Mouse (Mus musculus) heart, adult 9 months (tissue): ENCODE measurements around the gene Trpc2.

Source experiments
- DNase-seq, 2 experiments: peaks; one replicate each; pipeline ENCODE4 v3.0.0; 2022; ENCODE audit warnings: low spot score in 2 of 2

Gene Trpc2

GRCm38 (mm10) chr7:102102696-102103095 is 19.8 kb downstream of the Trpc2 start:
- DNase-seq: no peak

- DNase-seq: no peak
Measured at GRCm38 (mm10) chr7:102103555-102103954, 20.6 kb downstream of the Trpc2 start.

GRCm38 (mm10) chr7:102104126-102104525 is 21.2 kb downstream of the Trpc2 start:
- no peak for DNase-seq

- no peak for DNase-seq
Measured at GRCm38 (mm10) chr7:102106700-102107141, 23.8 kb downstream of the Trpc2 start.

- DNase-seq: no peak
Measured at GRCm38 (mm10) chr7:102108206-102108605, 25.3 kb downstream of the Trpc2 start.

- no peak for DNase-seq
Measured at GRCm38 (mm10) chr7:102109171-102109570, 26.3 kb downstream of the Trpc2 start, which contains the start of gene Art5. Art5 (minus strand) TSS chr7:102109489.

- no peak for DNase-seq
Measured at GRCm38 (mm10) chr7:102109746-102110145, 26.8 kb downstream of the Trpc2 start.

GRCm38 (mm10) chr7:102113151-102113729 is 30.3 kb downstream of the Trpc2 start:
- no peak for DNase-seq

GRCm38 (mm10) chr7:102116579-102117331 is 33.8 kb downstream of the Trpc2 start, which contains the start of gene Chrna10:
Chrna10 (minus strand) TSS chr7:102116828.
- no peak for DNase-seq

- no peak for DNase-seq
Measured at GRCm38 (mm10) chr7:102117382-102117781, 34.5 kb downstream of the Trpc2 start.

- no peak for DNase-seq
Measured at GRCm38 (mm10) chr7:102120326-102120725, 37.4 kb downstream of the Trpc2 start.

GRCm38 (mm10) chr7:102132395-102132794 is 49.5 kb downstream of the Trpc2 start:
- DNase-seq: no peak

- peak in 1 of 2 experiments; percentile 10 for DNase-seq
Measured at GRCm38 (mm10) chr7:102137464-102137863, 54.5 kb downstream of the Trpc2 start.

- no peak for DNase-seq
Measured at GRCm38 (mm10) chr7:102137898-102138297, 55.0 kb downstream of the Trpc2 start.
